Mouse (Mus musculus) olfactory bulb, adult 2 months (tissue): ENCODE measurements around the gene Adam22.

Experiments
- CTCF ChIP-seq: fragments of 200-500 bp; IDR thresholded peaks from 2 replicates; pipeline ENCODE4 v1.5.1; 2012; ENCODE audit warnings: low read depth, mild to moderate bottlenecking, low read length, moderate library complexity; ENCODE audit not compliant: insufficient read depth
- POLR2A ChIP-seq: fragments of 200-500 bp; IDR thresholded peaks from 2 replicates; pipeline ENCODE4 v1.6.1; 2012; ENCODE audit warnings: mild to moderate bottlenecking, low read depth, low read length, moderate library complexity; ENCODE audit not compliant: insufficient read depth

DNA sequence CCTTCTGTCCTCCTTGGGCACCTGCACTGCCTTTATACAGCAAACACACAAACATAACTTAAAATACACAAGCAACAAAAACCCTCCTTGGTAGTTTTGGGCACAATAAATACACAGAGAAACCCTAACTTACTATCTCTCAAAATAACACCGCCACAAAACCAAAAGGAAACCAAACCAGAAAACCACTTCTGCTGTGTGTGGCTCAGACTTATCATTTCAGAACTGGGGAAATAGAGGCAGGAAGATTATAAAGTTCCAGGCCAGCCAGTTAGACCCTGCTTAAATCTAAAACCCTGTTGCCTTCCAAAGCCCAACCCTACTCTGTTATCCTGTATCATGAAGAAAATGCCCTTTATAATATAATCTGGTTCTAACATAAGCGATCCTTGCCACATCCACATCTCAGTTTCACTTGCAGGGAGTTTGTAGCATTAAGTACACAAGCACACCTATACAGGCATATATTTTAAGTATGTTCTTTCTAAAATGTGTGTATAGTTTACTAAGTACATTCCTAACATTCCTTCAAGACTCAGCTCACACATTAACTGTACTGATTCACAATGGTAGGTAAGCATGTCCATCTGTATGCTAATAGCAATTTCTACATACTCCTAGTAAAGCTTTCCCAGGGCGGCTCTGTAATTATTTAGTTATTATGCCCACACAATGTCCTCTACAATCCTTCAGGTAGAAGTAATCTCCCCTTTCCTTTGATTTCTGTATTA is 48.9 kb upstream of the Adam22 start:
- TF ChIP-seq CTCF = no peak
- no peak for TF ChIP-seq POLR2A
